Mouse (Mus musculus): ENCODE measurements at regions not wholly inside any gene's neighbourhood (a gene's known extent, or its start where the extent isn't known, plus 50 kb on each side); places are given as distances from the start of the nearest gene placed in this dataset.

- TF ChIP-seq MYOD1 (IDR thresholded peaks at IDR 0.05; ENCODE audit: control insufficient read depth in 1 of 3, insufficient read length in 2 of 3, low read depth in 2 of 3) (no peak), MYOG (IDR thresholded peaks at IDR 0.05; ENCODE audit: control insufficient read depth in 1 of 3, insufficient read depth in 1 of 3, insufficient read length in 2 of 3, low read depth in 2 of 3) (no peak), POLR2A (IDR thresholded peaks at IDR 0.05; ENCODE audit: insufficient read length, low read depth) (no peak), POLR2AphosphoS2 (IDR thresholded peaks at IDR 0.05; ENCODE audit: insufficient read length, low read depth) (no peak), MAX (IDR thresholded peaks at IDR 0.05; ENCODE audit: low read depth) (no peak), USF1 (IDR thresholded peaks at IDR 0.05; ENCODE audit: low read depth) (no peak), E2F4 (IDR thresholded peaks at IDR 0.05; ENCODE audit: insufficient read depth) (no peak), TCF3 (IDR thresholded peaks at IDR 0.05; ENCODE audit: insufficient read length, low read depth) (no peak), TCF12 (IDR thresholded peaks at IDR 0.05; ENCODE audit: insufficient read depth, poor library complexity, severe bottlenecking) (no peak), CEBPB (IDR thresholded peaks at IDR 0.05; ENCODE audit: insufficient read depth, poor library complexity, severe bottlenecking) (no peak), REST (IDR thresholded peaks at IDR 0.05; ENCODE audit: insufficient read depth, insufficient read length) (no peak), SRF (IDR thresholded peaks at IDR 0.05; ENCODE audit: control insufficient read depth, insufficient read length, low read depth) (no peak)
These were observed 71.6 kb upstream of the Hand1 start for GRCm38 (mm10) chr11:57904216-57904615.
